Mouse (Mus musculus): ENCODE measurements around the gene Ankrd26.
"Not testable (repeated sequence)": the region's sequence is repeated elsewhere in the genome, so short reads cannot be mapped to it uniquely, and the experiment has no call there.

Ankrd26 gene

GRCm38 (mm10) chr6:118561745-118562609, at the start of gene Ankrd26:
TSS of gene Ankrd26 (minus strand) at chr6:118562226.
- peak; percentile 95 for DNase-seq

DNA sequence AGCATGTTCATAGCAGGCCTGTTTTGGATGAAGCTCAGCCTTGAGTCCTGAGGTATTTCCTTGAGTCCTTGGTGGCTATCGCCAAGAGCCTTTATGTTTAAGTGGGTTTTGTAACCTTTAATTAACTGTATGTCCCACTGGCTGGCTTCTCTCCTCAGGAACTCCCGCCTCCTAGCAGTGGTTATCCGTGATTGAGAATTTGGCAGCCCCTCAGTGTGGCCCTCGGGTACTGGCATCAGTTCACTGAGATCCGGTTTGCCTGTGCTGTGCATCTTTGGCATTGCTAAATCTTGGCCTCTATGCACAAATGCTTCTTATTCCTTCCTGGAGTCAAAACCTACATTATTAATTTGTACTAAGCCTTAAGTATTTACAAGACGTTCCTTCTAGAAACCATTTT, 46.9 kb upstream of the Ankrd26 start:
- no peak for DNase-seq

GRCm38 (mm10) chr6:118605974-118606373, 43.9 kb upstream of the Ankrd26 start:
- DNase-seq: peak; percentile 48

DNA sequence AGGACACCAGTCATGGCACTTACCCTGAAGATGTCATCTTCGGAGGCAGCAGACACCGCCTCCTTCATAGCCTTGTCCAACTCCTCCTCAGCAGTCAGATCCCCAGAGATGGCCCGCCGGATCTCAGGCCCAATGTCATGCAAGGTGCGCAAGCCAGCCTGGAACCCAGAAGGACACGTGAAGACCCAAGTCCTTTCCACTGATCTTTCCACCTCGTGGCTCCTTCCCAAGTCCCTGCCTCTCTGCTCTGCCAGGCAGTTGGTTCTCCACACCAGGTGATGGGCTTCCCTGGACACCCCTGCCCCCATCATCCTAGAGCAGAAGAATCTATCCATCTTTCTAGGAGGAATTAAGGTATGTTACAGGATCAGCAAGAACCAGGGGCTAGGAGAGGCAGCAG, 41.8 kb upstream of the Ankrd26 start:
- DNase-seq: no peak

DNA sequence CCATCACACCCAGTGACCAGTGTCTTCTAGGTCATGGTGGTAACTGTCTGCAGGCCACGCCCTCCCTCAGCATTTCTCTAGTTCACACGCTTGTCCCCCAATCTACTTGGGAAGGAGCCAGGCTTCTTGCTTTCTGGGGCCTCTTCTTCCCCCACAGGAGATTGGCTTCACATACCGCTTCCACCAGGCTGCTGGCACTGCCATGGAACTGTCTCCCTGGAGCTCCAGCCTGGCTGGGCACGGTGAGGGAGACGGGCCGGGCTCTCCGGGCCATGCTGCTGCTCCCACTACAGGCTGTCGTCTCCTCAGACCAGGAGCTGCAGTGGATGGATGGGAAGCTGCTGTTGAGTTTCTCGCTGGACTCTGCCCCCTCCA, 33.6 kb upstream of the Ankrd26 start:
- DNase-seq: peak; percentile 41

- peak; percentile 52 for DNase-seq
Observed at GRCm38 (mm10) chr6:118594833-118595680, 33.0 kb upstream of the Ankrd26 start.

- no peak for DNase-seq
Observed at GRCm38 (mm10) chr6:118594070-118594469, 32.0 kb upstream of the Ankrd26 start.

DNA sequence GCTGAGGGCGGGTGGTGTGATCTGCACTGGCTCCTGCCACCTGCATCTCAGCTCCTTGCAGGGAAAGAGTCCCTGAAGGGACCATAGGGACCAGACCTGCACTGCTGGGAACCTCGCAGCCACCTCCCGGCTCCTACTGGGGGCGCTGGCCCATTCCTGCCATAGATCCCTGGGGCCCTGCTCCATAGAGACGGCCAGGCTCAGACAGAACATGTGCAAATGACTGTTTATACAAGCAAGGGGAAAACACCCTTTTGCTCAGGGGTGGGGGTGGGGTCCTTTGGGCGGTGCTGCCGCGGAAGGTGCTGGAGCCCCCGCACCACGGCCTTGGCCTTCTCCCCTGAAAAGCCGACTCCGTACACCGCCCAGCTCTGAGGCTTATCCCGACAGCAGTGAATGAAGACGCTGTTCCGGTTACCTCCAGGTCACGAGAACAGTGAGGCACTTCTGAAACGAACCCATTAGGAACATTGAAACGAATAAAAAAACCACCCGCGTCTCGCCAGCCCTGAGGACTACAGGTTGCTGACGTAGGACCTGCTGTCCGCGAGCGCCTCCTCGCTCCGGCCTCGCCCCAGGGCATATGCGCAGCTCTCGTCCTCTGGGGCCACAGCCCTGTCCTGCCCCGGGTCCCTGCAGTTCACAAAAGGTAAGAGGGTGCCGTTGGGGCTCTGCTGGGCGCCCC, 31.5 kb upstream of the Ankrd26 start:
- DNase-seq: no peak

- DNase-seq: no peak
Observed at GRCm38 (mm10) chr6:118592662-118593376, 30.8 kb upstream of the Ankrd26 start.

- not testable (repeated sequence) for DNase-seq
Observed at GRCm38 (mm10) chr6:118578741-118579140, 16.7 kb upstream of the Ankrd26 start.

DNA sequence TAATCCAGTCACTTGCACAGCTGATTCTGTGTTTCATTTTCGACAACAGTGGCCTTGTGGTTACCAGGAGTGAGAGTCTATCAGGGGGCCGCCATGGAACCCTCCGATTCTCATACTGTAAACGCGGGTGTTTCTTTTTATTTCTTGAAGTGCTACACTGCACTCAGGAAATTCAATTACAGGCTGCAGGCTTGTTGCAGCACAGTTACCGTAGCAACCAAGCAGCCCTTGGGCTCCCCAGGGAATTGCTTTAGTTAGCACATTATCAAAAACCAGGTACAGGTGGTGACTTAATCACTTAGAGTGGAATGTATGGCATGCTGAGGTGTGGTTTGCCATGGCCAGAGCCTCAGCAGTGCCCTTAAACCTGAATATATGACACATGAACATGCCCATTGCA, 12.3 kb upstream of the Ankrd26 start:
- DNase-seq: no peak

- no peak for DNase-seq
Observed at GRCm38 (mm10) chr6:118567816-118568215, 5.8 kb upstream of the Ankrd26 start.

DNA sequence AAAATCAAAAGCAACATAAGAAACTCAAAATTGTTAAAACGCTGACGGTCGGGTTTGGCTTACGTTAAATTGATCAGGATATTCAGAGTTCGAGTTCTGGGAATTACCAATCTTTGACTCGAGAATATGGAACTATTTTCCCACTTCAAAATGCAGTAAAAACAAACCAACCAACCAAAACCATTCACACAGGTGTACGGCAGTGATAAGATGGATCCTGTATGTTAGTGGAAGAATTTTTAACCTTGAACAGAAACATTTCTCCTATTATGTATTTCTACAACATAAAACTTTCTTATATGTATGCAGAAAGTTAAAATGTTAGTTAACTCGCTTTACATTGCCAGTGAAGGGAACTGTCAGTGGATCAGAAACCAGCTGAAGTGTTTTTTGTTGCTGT, 801 bp downstream of the Ankrd26 start:
- no peak for DNase-seq

- no peak for DNase-seq
Observed at GRCm38 (mm10) chr6:118538627-118539026, 23.4 kb downstream of the Ankrd26 start.

- not testable (repeated sequence) for DNase-seq
Observed at GRCm38 (mm10) chr6:118537201-118537600, 24.8 kb downstream of the Ankrd26 start.

- DNase-seq: no peak
Observed at GRCm38 (mm10) chr6:118535321-118535720, 26.7 kb downstream of the Ankrd26 start.

DNA sequence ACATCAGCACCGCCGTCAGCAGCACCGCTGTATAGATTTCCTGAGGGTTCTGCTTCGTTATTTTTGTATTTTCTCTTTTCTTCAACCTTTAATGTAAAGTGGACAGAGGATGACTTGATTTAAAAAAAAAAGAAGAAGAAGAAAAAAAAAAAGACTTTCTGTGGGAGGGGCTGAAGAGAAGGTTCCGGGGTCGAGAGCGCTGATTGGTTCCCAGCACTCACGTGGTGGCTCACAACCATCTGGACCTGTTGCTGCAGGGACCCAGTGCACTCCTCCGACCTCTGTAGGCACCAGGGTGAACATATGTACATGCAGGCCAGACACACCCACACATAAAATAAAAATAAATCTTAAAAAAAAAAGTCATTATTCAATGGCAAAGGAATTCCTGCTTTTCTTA, 28.6 kb downstream of the Ankrd26 start:
- DNase-seq: no peak

DNA sequence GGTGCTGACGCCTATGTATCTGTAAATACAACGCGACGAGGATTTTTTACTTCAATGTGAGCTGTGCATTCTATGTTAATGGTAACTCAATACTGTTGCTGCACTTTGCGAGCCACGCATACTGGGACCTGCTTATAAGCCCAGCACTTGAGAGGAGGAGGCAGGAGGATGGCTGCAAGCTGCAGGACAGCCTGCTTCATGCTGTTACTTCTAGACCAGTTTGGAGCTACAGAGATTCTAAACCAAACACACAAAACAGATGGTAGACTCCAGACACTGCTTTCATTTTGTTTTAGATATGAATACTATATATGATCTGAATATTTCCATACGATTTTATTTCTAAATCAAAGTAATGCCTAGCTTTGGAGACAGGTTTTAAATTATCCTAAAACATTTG, 41.4 kb downstream of the Ankrd26 start:
- DNase-seq: no peak

GRCm38 (mm10) chr6:118513335-118514012, 48.6 kb downstream of the Ankrd26 start:
- DNase-seq: no peak

DNA sequence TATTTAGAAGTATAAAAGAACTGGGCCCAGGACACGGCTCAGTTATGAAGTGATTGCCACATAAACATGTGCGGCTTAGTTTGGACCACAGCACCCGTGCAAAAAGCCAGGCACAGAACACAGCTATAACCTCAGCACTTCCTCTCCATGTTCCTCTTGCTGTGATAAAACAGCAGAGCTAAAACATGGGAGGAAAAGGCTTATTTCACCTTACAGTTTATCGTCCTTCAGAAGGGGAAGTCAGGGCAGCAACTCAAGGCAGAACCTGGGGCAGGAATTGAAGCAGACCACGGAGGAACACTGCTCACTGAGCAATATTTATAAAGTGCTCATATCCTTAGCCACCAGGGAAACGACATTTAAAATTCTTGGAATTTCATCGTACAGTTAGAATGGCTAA, 63.0 kb downstream of the Ankrd26 start:
- DNase-seq: no peak

DNA sequence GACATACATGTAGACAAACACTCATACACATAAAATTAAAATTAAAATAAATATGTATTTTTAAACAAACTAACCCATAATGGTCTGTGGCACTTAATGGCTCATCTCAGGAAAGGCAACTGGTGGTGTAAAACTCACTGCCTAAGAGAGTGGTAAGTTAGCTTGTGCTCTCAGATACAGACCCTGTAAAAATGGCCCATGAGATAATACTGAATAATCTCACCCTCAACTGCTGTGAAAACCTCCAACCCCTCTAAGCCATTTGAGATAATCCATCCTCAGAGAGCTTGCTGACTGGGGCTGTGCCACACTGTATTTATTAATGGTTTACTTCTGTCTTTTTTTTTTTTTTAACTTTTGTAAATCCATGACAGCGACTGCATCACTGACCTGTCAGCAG, 79.9 kb downstream of the Ankrd26 start:
- DNase-seq: no peak
